Mouse (Mus musculus) CH12.LX (cell line): Measurements from ENCODE around the gene Ccl4.

Source experiments
- CTCF ChIP-seq, 2 experiments: IDR thresholded peaks in 1 of 2; conservative IDR thresholded peaks in 1 of 2; 2 replicates each; pipeline ENCODE4 v1.5.1; 2011 to 2012; ENCODE audit warnings: low read depth in 2 of 2, low read length in 2 of 2, improper control_type of control experiment in 1 of 2, inconsistent platforms in 1 of 2, mild to moderate bottlenecking in 1 of 2, moderate library complexity in 1 of 2
- MAX ChIP-seq: IDR thresholded peaks from 2 replicates; pipeline ENCODE4 v1.6.1; 2011; ENCODE audit warnings: low read length, improper control_type of control experiment

- no peak for TF ChIP-seq MAX
- TF ChIP-seq CTCF (conservative IDR thresholded peaks at IDR 0.05 in 1 of 2, IDR thresholded peaks at IDR 0.05 in 1 of 2; ENCODE audit: low read depth in 2 of 2, low read length in 2 of 2) = no peak
Observed at GRCm38 (mm10) chr11:83708715-83709114, 46.3 kb downstream of the Ccl4 start, which contains the start of gene Wfdc18.
